Mouse (Mus musculus) A20 (cell line): Measurements from ENCODE around the gene Ankdd1b.

Source experiments
- DNase-seq: peaks from one replicate; pipeline ENCODE4 v3.0.0-alpha.2; 2011; ENCODE audit warnings: low read depth, low spot score

Ankdd1b gene

GRCm38 (mm10) chr13:96454288-96454687 lies 16.7 kb downstream of the Ankdd1b start:
- no peak for DNase-seq

GRCm38 (mm10) chr13:96452621-96453020 lies 18.4 kb downstream of the Ankdd1b start:
- DNase-seq: no peak

GRCm38 (mm10) chr13:96451386-96452140 lies 19.4 kb downstream of the Ankdd1b start:
- DNase-seq: no peak

GRCm38 (mm10) chr13:96450869-96451268 lies 20.1 kb downstream of the Ankdd1b start:
- DNase-seq: no peak

- DNase-seq: no peak
Observed at GRCm38 (mm10) chr13:96450205-96450856, 20.7 kb downstream of the Ankdd1b start.

- no peak for DNase-seq
Observed at GRCm38 (mm10) chr13:96440436-96440835, 30.6 kb downstream of the Ankdd1b start.

GRCm38 (mm10) chr13:96436921-96437320 lies 34.1 kb downstream of the Ankdd1b start:
- DNase-seq: peak; percentile 66

- DNase-seq: peak; percentile 11
Observed at GRCm38 (mm10) chr13:96435793-96436192, 35.2 kb downstream of the Ankdd1b start.

GRCm38 (mm10) chr13:96434899-96435331 lies 36.1 kb downstream of the Ankdd1b start:
- no peak for DNase-seq

GRCm38 (mm10) chr13:96433648-96434190 lies 37.3 kb downstream of the Ankdd1b start:
- no peak for DNase-seq

- no peak for DNase-seq
Observed at GRCm38 (mm10) chr13:96433041-96433440, 38.0 kb downstream of the Ankdd1b start.

- DNase-seq: no peak
Observed at GRCm38 (mm10) chr13:96432376-96432811, 38.6 kb downstream of the Ankdd1b start.

GRCm38 (mm10) chr13:96431595-96432156 lies 39.3 kb downstream of the Ankdd1b start:
- DNase-seq: peak; percentile 86

- no peak for DNase-seq
Observed at GRCm38 (mm10) chr13:96428531-96428930, 42.5 kb downstream of the Ankdd1b start.

- DNase-seq: no peak
Observed at GRCm38 (mm10) chr13:96426044-96426443, 45.0 kb downstream of the Ankdd1b start.

GRCm38 (mm10) chr13:96424496-96425274 lies 46.3 kb downstream of the Ankdd1b start:
- no peak for DNase-seq

- no peak for DNase-seq
Observed at GRCm38 (mm10) chr13:96421230-96421629, 49.8 kb downstream of the Ankdd1b start.

- DNase-seq: no peak
Observed at GRCm38 (mm10) chr13:96418487-96418886, 52.5 kb downstream of the Ankdd1b start.

GRCm38 (mm10) chr13:96417261-96417813 lies 53.7 kb downstream of the Ankdd1b start:
- DNase-seq: no peak

GRCm38 (mm10) chr13:96416380-96416779 lies 54.6 kb downstream of the Ankdd1b start:
- no peak for DNase-seq

- DNase-seq: no peak
Observed at GRCm38 (mm10) chr13:96414384-96414783, 56.6 kb downstream of the Ankdd1b start.
